Mouse (Mus musculus): ENCODE results near the gene Tgif1. TPM values are rescaled to one million over a fixed set of nuclear protein-coding genes. Genes with fewer than 3 reads are reported as not detected.

The Tgif1 gene
- polyA plus RNA-seq, 1 experiment from 2014 or later = 29.6 TPM

DNA sequence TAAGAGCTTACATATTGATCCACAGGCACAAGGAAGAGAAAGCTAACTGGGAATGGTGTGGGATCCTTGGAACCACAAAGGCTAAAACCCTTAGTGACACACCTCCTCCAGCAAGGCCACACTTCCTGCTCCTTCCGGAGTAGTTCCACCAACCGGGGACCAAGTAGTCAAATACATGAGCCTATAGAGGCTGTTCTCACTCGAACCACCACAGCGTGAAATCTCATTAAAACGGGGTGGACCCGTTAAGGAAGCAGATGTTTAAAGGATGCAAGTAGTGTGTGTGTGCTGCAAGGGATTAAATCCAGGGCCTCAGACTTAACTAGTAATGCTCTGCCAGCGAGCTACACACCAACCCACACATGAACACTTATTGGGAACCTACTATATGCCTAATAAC lies 27.8 kb upstream of the Tgif1 start:
- Histone ChIP-seq H3K4me3 (replicated peaks) (no peak overlapping the region), H3K9ac (replicated peaks) (no peak overlapping the region), H3K27me3 (no peaks in the 10 kb centered on the region), H3K36me3 (no peaks in the 10 kb centered on the region), H3K4me1 (replicated peaks) (no peaks in the 10 kb centered on the region; the same call in 1 of the 2 replicates), H3K27ac (no peak overlapping the region), H3K4me2 (replicated peaks) (no peak overlapping the region), H3K9me3 (no peaks in the 10 kb centered on the region)
- WGBS = 13% methylated on average over 7 of the region's 7 CpGs
- ATAC-seq = no peak

DNA sequence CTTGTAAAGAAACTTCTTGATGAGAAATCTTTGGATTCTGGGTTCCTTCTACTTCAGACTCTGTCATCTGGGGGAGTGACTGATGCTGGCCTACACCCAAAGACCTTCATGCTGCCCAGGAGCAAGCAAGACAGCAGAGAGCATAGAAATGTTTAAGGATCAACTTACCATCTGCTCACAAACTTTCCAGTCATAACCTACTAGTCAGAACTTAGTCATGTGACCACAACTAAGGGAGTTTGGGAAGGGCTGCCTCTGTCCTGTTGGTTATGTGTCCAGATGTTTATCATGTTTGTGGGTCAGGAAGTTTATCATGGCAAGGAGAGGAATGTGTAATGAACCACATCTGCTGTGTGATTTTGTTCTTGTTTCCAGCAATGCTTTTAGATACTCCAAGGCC lies 24.9 kb upstream of the Tgif1 start:
- Histone ChIP-seq H3K36me3 (no peaks in the 10 kb centered on the region), H3K9ac (replicated peaks) (no peak overlapping the region), H3K9me3 (no peaks in the 10 kb centered on the region), H3K4me1 (replicated peaks) (peaks cover 6% of the 10 kb centered on the region), H3K27ac (no peak overlapping the region), H3K27me3 (no peaks in the 10 kb centered on the region), H3K4me2 (replicated peaks) (no peak overlapping the region), H3K4me3 (replicated peaks) (no peak overlapping the region)
- ATAC-seq = no peak

- Histone ChIP-seq H3K4me3 (replicated peaks) (peak overlapping the region; percentile 29), H3K4me1 (replicated peaks) (peaks cover 21% of the 10 kb centered on the region), H3K27me3 (0 out of 2 replicates have a peak, but pooled peaks cover 4% of the 10 kb centered on the region), H3K27ac (0 out of 2 replicates have a peak overlapping the region, but pooled peaks have one; percentile 80), H3K4me2 (replicated peaks) (peak overlapping the region; percentile 63), H3K9ac (replicated peaks) (peak overlapping the region; percentile 48; the same call in 1 of the 2 replicates), H3K9me3 (no peaks in the 10 kb centered on the region), H3K36me3 (no peaks in the 10 kb centered on the region)
- 0 out of 2 replicates have a peak, but pooled peaks have one; percentile 27 for ATAC-seq
- 31% methylated on average over 7 of the region's 7 CpGs for WGBS
Observed at GRCm38 (mm10) chr17:70873778-70874124, 20.4 kb upstream of the Tgif1 start.

- Histone ChIP-seq H3K9me3 (no peaks in the 10 kb centered on the region), H3K4me2 (replicated peaks) (peak overlapping the region; percentile 63), H3K9ac (replicated peaks) (peak overlapping the region; percentile 48), H3K4me1 (replicated peaks) (peaks cover 21% of the 10 kb centered on the region), H3K27me3 (0 out of 2 replicates have a peak, but pooled peaks cover 4% of the 10 kb centered on the region), H3K4me3 (replicated peaks) (peak overlapping the region; percentile 29), H3K36me3 (no peaks in the 10 kb centered on the region), H3K27ac (peak overlapping the region; percentile 80)
- 9% methylated on average over 21 of the region's 21 CpGs for WGBS
- ATAC-seq = peak; percentile 72
Observed at GRCm38 (mm10) chr17:70872936-70873777, 19.8 kb upstream of the Tgif1 start.

DNA sequence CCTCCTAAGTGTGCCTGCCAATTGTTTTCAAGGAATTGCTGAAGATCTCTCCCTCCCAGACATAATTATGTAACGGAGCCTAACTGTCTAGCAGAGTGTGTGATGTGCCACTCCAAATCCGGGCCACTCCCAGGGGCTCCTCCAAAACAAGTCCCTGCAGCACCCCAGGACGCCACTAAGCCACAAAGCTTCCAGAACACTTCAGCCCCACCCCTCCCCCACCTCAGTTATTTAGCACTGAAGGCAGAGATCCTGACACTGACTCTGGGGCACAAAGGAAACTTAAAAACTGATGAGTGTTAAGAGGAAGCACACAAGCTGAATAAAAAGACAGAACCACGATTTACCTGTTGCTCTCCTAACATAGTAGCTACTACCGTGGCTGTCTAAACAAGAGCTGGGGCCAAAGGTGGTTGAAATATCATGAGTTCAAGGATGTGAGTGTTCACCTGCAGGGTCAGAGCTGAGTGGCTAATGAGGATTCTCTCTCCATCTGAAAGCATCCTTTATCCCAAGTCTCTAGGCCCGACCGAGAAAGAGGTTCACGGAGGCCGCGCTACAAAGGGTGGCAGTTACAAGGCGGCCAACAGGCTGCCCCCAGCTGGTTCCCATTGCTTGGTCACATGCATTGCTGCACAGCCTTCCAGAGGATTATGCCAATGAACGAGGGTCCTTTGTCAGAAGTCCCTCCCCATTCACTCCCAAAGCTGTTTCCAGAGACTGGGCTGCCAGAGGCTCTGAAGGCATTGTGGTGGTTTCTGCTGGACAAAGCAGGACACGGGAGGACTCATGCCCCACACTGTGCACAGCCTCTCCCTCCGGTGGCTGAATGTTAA lies 19.0 kb upstream of the Tgif1 start:
- Histone ChIP-seq H3K9ac (replicated peaks) (peak overlapping the region; percentile 48; the same call in 1 of the 2 replicates), H3K4me3 (replicated peaks) (peak overlapping the region; percentile 29; the same call in 1 of the 2 replicates), H3K27ac (peak overlapping the region; percentile 80), H3K27me3 (0 out of 2 replicates have a peak, but pooled peaks cover 4% of the 10 kb centered on the region), H3K36me3 (no peaks in the 10 kb centered on the region), H3K4me1 (replicated peaks) (peaks cover 21% of the 10 kb centered on the region), H3K4me2 (replicated peaks) (peak overlapping the region; percentile 63), H3K9me3 (no peaks in the 10 kb centered on the region)
- ATAC-seq = peak; percentile 93
- 2% methylated on average over 14 of the region's 14 CpGs for WGBS

DNA sequence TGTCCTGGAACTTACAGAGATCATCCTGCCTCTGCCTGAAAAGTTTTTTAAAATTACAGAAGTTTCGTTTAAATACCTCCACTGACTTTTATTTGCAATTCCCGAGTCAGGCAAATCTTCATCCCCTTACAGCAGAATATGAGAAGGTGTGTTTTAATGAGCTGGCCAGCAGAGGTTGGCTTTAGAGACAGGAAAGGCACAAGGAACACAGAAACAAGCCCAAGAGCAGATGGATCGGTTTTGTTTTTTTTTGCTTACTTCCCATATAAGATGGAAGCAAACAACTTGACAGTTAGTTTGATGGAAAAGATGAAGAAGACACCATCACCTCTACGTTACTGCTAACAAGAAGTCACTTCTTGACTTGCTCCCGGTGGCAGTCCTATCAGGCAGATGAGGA lies 18.3 kb upstream of the Tgif1 start:
- H3K4me2 ChIP-seq (replicated peaks) = no peak overlapping the region
- WGBS = 46% methylated on average over 5 of the region's 5 CpGs
- H3K4me3 ChIP-seq (replicated peaks) = no peak overlapping the region
- no peaks in the 10 kb centered on the region for H3K36me3 ChIP-seq
- no peaks in the 10 kb centered on the region for H3K9me3 ChIP-seq
- peaks cover 21% of the 10 kb centered on the region for H3K4me1 ChIP-seq (replicated peaks)
- H3K27ac ChIP-seq = 0 out of 2 replicates have a peak overlapping the region, but pooled peaks have one; percentile 80
- no peak overlapping the region for H3K9ac ChIP-seq (replicated peaks)
- no peak for ATAC-seq
- H3K27me3 ChIP-seq = 0 out of 2 replicates have a peak, but pooled peaks cover 4% of the 10 kb centered on the region

- no peak overlapping the region for H3K9ac ChIP-seq (replicated peaks)
- no peak overlapping the region for H3K4me3 ChIP-seq (replicated peaks)
- ATAC-seq = no peak
- WGBS = 94% methylated on average over 4 of the region's 4 CpGs
- H3K4me2 ChIP-seq (replicated peaks) = no peak overlapping the region
- H3K36me3 ChIP-seq = no peaks in the 10 kb centered on the region
- H3K4me1 ChIP-seq (replicated peaks) = peaks cover 21% of the 10 kb centered on the region
- H3K9me3 ChIP-seq = no peaks in the 10 kb centered on the region
- no peak overlapping the region for H3K27ac ChIP-seq
- H3K27me3 ChIP-seq = 0 out of 2 replicates have a peak, but pooled peaks cover 4% of the 10 kb centered on the region
Observed at GRCm38 (mm10) chr17:70870581-70870980, 17.2 kb upstream of the Tgif1 start.

DNA sequence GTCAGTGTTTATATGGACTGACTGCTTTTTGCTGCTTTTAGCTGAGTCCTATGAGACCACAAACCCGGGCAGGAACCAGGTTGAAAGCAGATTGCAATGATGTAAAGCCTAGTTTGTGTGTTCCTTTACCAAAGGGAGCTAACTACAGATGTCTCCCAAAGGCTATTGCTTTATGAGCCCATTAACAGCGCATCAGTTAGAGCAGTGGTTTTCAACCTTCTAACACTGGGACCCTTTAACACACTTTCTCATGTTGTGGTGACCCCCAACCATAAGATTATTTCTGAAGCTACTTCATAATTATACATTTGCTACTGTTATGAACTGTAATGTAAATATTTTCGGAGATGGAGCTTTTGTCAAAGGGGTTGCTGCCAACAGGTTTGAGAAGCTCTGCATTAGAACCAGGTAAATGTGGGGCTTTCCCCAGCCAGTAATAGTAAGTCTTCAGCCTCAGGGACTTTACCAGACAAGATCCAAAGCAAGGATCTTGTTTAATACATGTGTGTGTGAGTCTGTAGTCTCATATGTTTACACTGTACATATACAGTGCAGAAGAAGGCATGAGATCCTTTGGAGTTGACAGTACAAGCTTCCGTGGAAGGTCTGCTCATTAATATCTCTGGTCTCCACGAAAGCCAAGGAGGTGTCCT lies 15.4 kb upstream of the Tgif1 start:
- WGBS = 93% methylated on average over 5 of the region's 5 CpGs
- 0 out of 2 replicates have a peak, but pooled peaks cover 4% of the 10 kb centered on the region for H3K27me3 ChIP-seq
- peaks cover 20% of the 10 kb centered on the region for H3K4me1 ChIP-seq (replicated peaks)

GRCm38 (mm10) chr17:70866538-70867114 lies 13.3 kb upstream of the Tgif1 start:
- no peaks in the 10 kb centered on the region for H3K9me3 ChIP-seq
- H3K4me1 ChIP-seq (replicated peaks) = no peaks in the 10 kb centered on the region
- no peak for ATAC-seq
- WGBS = 85% methylated on average over 6 of the region's 6 CpGs
- no peak overlapping the region for H3K4me3 ChIP-seq (replicated peaks)
- no peak overlapping the region for H3K27ac ChIP-seq
- 0 out of 2 replicates have a peak, but pooled peaks cover 4% of the 10 kb centered on the region for H3K27me3 ChIP-seq
- H3K4me2 ChIP-seq (replicated peaks) = no peak overlapping the region
- H3K9ac ChIP-seq (replicated peaks) = no peak overlapping the region
- H3K36me3 ChIP-seq = 0 out of 2 replicates have a peak, but pooled peaks cover 3% of the 10 kb centered on the region

More for the DNA sequence above, 15.4 kb upstream of the Tgif1 start:
- ATAC-seq = no peak
- Histone ChIP-seq H3K9ac (replicated peaks) (no peak overlapping the region), H3K4me2 (replicated peaks) (no peak overlapping the region), H3K9me3 (no peaks in the 10 kb centered on the region), H3K27ac (no peak overlapping the region), H3K36me3 (no peaks in the 10 kb centered on the region), H3K4me3 (replicated peaks) (no peak overlapping the region)

DNA sequence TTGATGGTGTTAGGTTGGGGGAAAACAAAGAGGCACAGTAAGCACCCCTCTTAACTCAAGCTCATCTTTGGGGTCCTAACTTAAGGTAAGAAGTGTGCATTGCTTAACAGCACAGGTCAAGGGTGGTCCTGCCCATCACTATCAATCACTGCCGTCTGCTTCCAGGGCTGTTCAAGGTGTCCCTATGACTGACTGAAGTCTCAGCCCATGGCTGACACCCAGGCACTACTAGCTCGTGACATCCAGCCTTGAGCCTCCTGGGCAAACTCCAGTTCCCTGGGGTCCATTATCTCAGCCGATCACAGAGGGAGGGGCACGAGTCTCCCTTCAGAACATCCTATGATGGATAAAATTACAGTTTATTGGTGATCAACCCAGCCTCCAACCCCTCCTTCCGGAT lies 12.7 kb upstream of the Tgif1 start:
- no peak for ATAC-seq
- no peak overlapping the region for H3K4me2 ChIP-seq (replicated peaks)
- no peak overlapping the region for H3K4me3 ChIP-seq (replicated peaks)
- H3K36me3 ChIP-seq = 0 out of 2 replicates have a peak, but pooled peaks cover 3% of the 10 kb centered on the region
- H3K9ac ChIP-seq (replicated peaks) = no peak overlapping the region
- 92% methylated on average over 5 of the region's 5 CpGs for WGBS
- no peak overlapping the region for H3K27ac ChIP-seq
- H3K27me3 ChIP-seq = 0 out of 2 replicates have a peak, but pooled peaks cover 4% of the 10 kb centered on the region
- no peaks in the 10 kb centered on the region for H3K9me3 ChIP-seq
- H3K4me1 ChIP-seq (replicated peaks) = no peaks in the 10 kb centered on the region

- ATAC-seq = no peak
- no peak overlapping the region for H3K9ac ChIP-seq (replicated peaks)
- H3K9me3 ChIP-seq = no peaks in the 10 kb centered on the region
- H3K4me2 ChIP-seq (replicated peaks) = no peak overlapping the region
- WGBS = 84% methylated on average over 10 of the region's 10 CpGs
- no peak overlapping the region for H3K4me3 ChIP-seq (replicated peaks)
- H3K27ac ChIP-seq = no peak overlapping the region
- 0 out of 2 replicates have a peak, but pooled peaks cover 3% of the 10 kb centered on the region for H3K36me3 ChIP-seq
- H3K4me1 ChIP-seq (replicated peaks) = no peaks in the 10 kb centered on the region
- H3K27me3 ChIP-seq = 0 out of 2 replicates have a peak, but pooled peaks cover 4% of the 10 kb centered on the region
Observed at GRCm38 (mm10) chr17:70865060-70865604, 11.8 kb upstream of the Tgif1 start.

Measured in midbrain, embryonic 13.5 days (tissue).